Mouse (Mus musculus) mesoderm, embryonic 11.5 days (tissue): ENCODE data around the gene Abr.

Source experiments
- DNase-seq: peaks from one replicate; pipeline ENCODE4 v3.0.0-alpha.2; 2012; ENCODE audit warnings: low read depth, low spot score

Gene Abr

DNA sequence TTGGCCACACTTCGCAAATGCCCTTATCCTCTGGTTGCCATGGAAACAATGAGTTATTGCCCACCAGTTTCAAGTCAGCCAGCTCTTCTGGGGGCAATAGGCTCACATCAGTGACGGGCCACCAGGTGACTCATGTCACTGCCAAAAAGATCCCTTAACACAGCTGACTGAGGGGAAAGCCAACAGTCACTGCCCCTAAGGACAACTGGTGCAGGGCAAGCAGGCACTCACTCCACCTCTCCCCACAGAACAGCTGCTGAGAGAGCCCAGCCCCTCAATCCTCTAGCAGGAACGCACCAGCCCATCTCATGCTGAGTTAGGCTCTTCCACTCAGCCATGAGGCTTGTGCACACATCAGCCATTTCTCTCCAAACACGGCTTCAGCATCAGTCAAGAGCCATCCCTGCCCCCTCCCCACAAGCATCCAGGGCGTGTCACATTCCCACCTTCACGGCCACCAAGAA lies 128.3 kb downstream of the Abr start:
- peak; percentile 69 for DNase-seq

DNA sequence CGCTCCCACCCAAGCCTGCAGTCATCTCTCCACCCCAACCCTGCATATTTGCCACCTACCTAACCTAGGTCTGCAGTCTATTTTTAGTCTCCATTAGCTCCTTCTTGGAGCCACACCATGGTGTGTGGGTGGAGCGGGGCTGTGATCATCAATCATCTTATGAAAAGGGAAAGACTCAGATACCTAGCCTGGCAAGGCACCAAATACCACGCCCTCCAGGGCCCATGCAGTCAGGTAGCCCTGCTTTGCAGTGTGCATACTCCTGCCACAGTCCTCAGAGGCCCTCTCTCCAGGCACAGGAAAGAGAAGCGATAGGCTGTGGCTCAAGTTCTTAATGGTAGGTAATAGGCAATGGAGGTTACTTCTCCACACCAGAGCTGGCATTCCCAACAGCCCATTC lies 128.9 kb downstream of the Abr start:
- DNase-seq: no peak

DNA sequence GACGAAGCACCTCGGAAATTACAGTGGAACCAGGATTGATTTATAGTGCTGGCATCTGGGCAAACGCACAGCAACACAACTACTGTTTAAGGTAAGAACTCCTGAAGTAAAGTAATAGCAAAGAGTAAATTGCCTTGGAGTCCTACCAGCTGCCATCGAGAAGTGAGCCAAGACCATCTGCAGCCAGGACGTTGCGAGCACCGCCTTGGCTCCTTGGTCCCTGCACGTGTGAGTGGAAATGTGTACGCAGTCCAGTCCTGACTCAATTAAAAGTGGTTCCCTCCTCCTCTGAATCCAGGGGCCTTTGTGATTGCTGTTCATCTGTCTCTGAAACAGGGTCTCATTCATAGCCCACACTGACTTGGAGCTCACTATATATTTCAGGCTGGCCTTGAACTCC lies 130.3 kb downstream of the Abr start:
- no peak for DNase-seq

DNA sequence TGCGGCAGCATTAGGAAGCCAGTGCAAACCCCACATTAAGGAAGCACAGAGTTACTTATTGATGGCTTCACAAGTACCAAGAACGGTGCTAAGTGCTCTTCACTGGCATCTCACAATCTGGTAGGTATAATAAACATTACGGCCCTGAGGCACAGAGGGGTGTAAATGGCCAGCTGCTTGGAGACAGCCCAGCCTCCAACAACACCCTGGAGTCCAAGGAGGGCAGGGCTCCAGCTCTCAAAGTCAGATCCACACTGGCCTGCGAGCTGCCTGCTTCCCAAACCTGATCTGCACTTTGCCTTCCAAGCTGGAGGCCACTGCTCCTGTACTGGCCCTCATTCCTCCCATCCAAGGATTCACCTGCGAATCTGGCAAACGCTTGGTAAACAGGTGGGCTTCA lies 132.7 kb downstream of the Abr start:
- DNase-seq: no peak

DNA sequence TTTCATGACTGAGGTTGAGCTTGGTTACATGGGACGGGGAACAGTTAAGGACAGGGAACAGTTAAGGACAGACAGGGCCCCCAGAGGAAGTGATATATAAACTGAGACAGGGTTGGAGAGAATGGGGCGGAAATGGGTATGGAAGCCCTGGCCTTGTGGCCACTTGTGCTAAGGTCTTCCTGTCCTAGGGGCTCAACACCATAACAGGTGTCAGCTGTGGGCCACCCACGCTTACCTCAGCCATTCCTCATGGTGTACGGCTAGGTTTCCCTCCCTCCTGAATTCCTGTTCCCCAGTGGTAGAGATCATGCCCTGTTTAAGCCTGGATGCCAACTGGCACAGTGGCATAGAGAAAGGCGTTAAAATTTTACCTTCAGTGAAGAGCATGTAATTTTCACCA lies 135.1 kb downstream of the Abr start:
- no peak for DNase-seq

DNA sequence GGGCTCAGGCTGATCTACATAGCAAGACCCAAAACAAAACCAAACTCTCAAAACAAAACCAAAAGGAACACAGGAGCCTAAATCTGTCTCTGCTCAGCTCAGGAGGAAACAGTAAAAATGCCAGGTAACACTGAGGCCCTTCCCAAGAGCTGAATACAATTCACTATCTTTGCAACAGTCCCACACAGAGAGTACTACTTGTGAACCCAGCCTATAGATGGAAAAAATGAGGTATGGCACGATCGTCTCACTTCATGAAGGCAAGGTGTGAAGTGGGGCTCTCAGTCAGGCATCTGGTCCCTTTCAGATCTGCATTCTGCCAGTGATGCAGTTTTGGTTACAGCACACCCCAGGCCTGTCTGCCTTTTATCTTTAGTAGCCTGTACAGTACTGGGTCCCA lies 138.1 kb downstream of the Abr start:
- no peak for DNase-seq

DNA sequence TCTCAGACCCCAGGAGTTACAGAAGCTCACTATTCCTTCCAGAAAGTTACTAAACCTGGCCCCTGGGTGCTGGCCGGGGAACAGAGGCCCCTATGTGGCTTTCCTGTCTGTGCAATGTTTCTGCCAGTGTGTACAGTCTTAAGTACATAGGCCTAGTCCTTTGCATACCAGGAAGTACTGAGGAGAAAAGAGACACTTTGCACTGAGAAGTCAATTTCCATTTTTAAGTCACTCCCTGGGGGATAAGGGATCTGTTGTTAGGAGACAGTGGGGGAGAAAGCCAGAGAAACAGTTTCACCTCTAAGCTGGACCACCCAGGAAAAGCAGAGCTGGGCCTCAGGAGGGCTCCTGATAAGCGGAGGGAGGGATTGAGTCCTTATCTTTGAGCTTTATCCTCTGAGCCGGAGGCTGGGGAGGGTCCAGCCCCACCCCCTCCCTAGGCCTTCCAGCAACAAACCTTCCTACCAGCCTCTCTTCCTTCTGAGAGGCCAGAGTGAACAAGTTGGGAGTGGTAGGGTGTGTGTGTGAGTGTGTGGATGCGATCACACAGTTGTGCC lies 138.9 kb downstream of the Abr start:
- no peak for DNase-seq

DNA sequence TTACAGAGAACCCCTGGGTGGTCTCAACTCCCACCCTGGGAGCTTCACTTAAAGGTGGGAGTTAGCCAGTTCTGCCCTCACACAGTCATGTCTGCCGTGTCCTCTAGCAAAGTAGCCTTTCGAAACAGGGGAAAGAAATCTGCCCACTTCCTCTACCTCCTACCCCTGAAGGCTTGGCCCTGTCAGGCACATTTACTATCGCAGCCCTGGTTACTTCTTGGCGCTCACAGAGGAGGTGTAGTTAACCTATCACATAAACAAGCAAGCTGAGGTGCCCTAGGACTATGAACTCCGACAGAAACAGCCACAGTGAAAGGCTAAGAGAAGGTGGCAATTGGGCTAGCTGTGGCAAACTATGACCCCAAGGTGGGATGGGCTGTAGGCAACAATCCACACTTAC lies 139.4 kb downstream of the Abr start:
- DNase-seq: no peak

DNA sequence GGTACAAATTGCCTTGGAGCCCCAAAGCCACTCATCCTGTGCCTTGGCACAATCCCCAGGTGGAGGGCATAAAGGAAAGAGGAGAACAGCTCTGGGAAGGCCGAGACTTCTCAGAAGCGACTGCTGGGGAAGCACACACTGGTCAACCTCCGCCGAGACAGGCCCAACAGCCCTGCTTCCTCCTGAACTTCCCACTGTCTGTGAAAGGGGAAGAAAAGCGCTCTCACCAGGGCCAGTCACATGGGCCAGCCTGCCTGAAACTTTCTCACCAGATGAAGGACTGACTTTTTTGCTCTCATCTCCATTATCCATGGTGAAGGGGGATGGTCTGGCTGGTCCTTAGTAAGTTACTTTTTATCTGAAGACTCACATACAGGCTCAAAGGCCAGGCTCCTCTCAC lies 139.9 kb downstream of the Abr start:
- DNase-seq: no peak

DNA sequence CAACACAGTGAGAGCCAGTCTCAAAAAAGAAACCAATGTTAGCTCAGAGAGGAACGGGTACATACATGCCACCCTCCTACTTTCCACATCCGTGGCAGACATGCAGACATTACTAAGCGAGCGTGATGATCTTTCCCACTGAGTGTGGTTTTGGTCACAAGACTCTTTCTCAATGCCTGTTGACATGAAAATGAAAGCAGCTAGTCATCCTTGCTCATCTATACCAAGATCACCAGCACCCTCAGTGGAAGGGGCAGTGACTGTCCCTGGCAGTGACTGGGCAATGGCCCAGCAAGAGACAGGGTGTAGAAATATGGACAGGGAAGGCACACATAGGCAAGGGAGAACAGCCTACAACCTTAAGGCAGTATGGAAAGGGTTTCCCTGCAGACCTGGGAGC lies 142.4 kb downstream of the Abr start:
- no peak for DNase-seq

DNA sequence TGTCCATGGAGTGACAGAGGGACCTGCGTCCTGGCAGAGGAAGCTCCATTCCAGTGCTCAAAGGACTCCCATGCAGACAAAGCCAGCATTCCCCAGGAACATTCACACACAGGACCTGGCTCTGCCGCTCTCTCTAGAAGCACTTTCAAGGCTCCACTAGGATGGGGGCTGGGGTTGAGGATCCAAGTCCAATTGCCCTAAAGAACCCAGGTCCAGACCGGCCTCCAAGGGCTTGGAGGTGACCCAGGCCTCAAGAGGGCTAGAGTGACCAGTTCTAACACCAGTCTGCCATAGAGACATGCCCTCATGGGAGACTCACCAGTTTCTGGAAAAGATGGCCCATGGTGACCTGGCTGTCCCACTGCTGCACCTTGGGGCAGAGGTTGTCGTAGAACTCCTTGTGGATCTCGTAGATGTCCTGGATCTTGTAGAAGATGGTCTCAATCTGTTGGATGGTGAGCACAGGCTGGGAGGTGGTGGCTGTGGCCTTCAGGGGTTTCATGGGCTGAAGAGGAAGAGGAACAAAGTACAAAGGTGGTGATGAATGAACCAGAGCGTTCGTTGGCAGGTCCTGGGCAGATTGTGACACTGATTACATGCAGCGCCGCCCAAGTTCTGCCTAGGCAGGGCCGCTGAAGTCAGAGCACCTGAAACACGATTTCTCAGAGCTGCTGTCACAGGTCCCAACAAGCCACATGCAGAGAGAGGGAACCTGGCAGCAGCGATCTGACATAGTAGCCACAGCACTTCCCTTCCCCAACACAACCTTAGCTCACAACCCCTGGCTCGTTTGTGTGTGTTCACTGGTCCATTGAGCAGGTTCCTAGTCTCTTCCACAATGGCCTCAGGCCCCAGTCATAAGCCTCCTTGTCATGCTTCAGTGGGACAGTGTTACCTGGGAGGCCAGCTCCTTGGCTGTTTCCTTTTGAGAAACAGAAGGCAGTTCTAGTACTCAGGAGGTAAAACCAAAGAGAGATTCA lies 143.1 kb downstream of the Abr start:
- no peak for DNase-seq

DNA sequence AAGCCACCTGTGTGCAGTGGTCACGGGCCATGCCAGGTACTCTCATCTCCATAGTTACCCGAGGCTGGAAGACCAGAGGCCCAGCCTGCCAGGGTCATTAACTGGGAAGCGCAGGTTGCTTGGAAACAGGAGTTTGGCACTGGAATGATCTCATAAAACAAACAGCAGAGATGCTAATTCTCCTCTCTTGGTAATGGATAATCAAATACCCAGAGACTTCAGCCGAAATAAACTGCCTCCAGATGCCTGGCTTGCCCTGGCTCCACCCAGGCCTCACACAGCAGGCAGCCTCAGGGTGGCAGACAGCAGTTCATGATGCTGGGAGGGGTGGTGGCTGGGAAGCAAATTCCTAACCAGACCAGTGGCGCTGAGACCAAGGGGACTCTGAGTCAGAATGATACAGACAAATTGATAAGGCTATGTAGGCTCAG lies 145.0 kb downstream of the Abr start:
- DNase-seq: no peak

DNA sequence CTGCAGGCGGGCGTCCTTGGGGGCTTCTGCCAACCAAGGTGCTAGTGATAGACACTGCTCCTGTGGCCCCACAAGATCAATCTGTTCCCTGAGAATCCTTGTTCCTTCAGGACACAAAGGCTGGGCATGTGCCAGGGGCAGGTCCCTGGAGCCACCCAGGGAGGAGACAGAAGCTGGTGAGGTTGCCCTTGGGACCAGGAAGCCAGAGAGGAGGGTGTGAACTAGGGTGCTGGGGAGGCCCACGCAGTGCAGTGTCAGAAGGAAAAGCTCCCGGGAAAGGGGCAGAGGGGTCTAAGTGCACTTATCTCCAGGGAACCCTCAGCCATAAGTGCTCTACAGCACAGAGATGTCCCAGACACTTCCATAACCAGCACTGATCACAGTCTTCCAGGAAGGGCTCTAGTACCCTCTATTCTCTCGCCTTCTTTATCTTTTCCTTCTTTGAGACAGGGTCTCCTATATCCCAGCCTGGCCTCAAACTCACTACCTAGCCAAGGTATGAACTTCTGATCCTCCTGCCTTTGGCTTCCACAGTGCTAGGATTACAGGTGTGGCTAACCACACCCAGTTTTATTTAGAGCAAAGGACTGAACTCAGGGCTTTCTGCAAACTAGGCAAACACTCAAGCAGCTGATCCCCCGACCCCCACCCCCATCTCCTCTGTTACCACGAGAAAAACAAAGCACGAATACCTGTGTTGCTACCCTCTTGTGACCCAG lies 145.6 kb downstream of the Abr start:
- DNase-seq: no peak

DNA sequence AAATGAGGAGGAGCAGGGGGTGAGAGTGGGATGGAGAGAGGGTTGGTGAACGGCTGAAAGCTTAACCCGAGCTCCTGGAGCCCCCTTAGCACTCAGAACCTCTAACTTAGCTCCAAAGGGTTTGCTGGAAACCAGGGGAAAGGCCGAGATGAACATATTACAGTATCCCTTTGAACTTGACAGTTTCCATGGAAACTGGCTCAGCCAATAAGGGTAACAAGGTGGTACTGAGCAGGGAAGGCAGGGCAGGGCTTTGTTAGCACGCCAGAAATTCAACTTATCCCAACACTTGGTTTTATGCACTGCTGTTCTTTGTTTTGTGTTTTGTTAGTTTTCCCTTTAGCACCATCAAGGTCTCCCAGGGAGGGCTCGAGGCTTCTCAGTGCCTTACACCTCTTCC lies 149.5 kb downstream of the Abr start:
- DNase-seq: no peak

DNA sequence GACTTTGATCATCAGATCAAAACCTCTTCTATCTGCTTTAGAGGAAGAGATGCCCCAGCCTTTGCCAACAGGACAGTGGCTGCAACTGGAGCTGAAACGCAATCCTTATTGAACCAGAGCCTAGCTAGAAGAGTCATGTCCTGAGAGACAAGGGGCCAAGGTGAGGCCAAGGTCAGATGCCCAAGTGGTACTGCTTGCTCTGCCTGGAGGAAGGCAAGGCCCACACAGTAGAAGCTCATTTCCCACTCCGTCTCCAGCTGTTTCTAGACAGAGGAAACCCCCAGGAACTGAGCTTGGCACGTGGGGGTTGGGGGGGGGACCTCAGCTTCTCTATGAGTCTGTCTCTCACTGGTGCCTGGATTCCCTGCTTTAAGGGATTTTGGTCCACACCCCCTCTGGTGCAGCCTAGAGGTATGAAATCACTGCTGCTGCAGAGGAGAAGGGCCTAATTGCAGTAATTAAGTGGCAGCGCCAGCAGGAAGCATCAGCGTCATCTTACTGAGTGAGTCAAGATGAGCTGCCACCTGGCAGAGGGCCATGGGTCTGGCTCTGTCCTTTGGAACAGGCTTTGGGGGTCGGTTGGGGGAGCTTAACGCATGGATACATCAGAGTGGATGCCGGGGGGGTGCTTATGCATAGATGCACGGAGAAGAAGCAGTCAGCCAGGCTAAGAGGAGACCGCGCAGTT lies 152.7 kb downstream of the Abr start:
- DNase-seq: no peak

DNA sequence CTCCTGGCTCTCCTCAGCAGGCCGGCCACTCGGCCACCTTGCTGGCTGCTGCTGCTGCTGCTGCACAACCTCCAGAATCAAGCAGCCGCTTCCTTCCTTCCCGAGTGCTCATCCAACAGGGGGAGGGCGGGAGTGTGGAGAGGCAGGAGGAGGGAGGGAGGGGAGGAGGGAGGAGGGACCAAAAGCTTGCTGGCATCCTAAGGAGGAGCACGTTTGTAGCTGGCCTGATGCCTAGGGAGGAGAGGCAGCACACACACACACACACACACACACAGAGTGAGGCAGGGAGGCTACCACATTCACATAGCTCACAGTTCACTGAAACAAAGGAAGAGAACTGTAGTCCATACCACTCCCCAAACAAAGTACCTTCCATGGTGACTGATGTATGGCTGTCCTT lies 153.8 kb downstream of the Abr start:
- DNase-seq: no peak

DNA sequence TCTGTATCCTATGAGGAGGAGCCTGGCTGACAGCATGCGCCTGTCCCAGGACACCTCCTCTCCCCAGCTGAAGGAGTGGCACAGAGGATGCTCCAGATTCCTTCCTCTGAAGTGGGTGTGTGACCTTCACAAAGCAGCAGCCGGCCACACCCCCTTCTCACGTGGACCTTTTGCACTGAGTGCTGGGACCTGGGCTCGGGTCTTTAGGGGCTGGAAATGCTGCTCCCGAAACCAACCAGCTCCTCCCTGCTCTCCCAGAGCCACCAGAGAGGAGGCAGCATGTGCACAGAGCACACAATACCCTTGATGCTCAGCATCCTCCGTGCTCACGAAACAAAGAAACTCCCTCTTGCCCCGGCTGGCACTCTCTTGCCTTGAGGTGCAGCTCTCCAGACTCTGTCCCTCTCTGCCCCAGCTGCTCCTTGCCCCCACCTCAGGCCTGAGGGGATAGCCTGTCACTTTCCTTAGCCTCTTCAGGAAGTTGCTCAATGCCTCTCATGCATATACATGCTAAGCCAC lies 154.6 kb downstream of the Abr start:
- DNase-seq: no peak

DNA sequence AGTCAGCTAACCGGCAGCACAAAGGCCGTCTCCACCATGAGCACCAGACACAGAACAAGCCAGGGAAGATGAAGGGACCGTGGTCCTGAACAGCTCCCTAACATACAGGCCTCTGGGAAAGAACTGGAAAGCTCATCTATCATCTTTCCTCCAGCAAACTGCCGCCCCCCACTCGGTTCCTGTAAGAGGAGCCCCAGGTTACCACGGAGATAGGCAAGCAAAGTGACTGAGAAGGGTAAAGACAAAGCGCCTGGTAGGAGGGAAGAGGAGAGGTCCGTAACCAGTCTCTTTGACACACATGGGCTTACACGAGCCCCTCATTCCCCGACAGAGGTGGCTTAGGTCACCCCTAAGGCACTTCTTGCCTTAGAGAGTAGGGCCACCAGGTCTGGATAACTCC lies 155.0 kb downstream of the Abr start:
- peak; percentile 46 for DNase-seq

DNA sequence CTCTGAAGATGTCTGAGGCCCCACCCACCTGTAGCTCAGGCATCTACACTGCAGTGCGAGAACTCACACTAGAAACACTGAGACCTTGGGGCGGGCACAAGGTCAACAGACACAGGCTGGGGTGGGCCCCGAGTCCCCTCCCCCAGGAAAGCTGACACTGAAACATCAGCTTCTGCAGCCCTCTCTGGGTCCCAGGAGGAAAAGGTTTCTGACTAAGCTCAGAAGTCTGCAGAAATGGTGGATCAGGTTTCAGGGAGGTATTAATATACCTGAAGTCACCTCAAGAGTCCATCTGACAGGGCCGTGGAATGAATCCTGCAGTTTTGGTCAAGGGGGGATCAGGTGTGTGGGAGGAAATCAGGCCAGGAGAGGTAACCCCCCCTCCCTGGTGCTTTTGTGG lies 156.2 kb downstream of the Abr start:
- DNase-seq: no peak

DNA sequence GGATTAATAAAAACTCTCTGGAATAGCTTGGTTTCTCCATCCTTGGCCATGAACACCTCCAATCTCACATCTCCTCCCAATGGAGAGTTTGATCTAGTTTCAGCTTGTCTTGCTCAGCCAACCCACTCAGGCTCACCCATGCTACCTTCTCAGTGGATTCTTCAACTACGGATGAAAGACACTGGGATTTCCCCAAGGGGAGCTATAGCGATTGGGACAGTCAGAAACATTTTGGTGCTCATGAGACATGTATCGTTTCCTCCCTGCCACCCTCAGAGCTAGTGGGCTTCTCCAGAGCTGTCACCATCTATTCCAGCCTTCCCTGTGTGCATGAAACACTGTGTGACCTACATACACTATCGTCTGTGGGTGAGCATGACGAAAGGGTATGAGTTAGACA lies 160.4 kb downstream of the Abr start:
- DNase-seq: no peak

DNA sequence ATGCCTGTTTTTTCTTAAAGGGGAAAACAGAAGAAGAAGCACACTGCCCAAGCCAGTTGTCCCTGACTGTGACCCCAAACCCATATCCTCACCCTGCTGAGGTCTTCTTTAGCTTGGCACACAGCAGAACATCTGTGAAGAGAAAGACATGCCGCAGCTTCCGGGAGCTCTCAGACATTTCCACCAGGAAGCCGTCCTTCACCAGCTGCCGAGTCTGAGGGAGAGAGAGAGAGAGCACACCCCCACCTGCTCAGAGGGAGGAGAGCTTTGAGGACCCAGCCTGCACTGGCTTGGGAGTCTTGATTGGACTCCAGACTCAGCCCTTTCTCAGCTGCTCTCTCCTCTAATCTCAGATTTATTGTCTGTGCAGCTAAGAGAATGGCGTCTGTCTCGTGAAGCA lies 160.9 kb downstream of the Abr start:
- DNase-seq: no peak

DNA sequence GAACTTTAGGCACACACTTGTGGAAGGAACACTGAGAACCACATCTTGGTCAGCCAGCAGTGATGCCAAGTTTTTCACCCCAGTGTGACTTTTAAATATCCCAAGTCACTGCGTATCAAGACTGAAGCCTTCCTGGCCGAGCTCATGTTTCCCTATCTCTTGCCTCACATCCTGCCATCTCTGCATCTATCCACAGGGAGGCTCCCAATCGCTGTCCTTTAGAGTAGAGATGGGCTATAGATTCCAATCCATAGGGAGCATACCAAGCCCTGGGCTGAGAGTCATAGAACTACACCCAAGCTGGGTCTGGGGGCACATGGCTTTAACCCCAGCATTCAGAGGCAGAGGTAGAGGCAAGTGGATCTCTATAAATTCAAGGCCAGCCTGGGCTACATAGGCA lies 162.6 kb downstream of the Abr start:
- DNase-seq: no peak
